Mouse (Mus musculus) C2C12 (cell line): ENCODE measurements around the gene Gm20388. TPM values are rescaled to one million over a fixed set of nuclear protein-coding genes. Genes with fewer than 3 reads are reported as not detected.

ENCODE experiments used
- H3K27me3 ChIP-seq: one replicate; pipeline ENCODE4 v1.6.1; 2011; ENCODE audit not compliant: control insufficient read depth, insufficient read depth, insufficient read length
- H3K36me3 ChIP-seq: one replicate; pipeline ENCODE4 v1.6.1; 2011; ENCODE audit not compliant: control insufficient read depth, insufficient read depth
- H3K4me3 ChIP-seq: one replicate; pipeline ENCODE4 v1.5.1; 2011; ENCODE audit warnings: mild to moderate bottlenecking, control low read depth; ENCODE audit not compliant: poor library complexity, insufficient read depth, severe bottlenecking
- H3K79me2 ChIP-seq: one replicate; pipeline ENCODE4 v1.6.1; 2011; ENCODE audit not compliant: control insufficient read depth, insufficient read depth
- H3K79me3 ChIP-seq: one replicate; pipeline ENCODE4 v1.6.1; 2011; ENCODE audit warnings: low read depth, control low read depth
- H3ac ChIP-seq: one replicate; pipeline ENCODE3; 2011; ENCODE audit warnings: low read depth; ENCODE audit not compliant: control insufficient read depth, insufficient read length
- CEBPB ChIP-seq: IDR thresholded peaks from one replicate; pipeline ENCODE4 v1.6.1; 2011; ENCODE audit warnings: low read depth, mild to moderate bottlenecking, control low read depth, moderate library complexity
- CTCF ChIP-seq: IDR thresholded peaks from one replicate; pipeline ENCODE4 v1.5.1; 2011; ENCODE audit not compliant: control insufficient read depth, insufficient read depth, insufficient read length
- FOSL1 ChIP-seq: IDR thresholded peaks from one replicate; pipeline ENCODE4 v1.8.0; 2011; ENCODE audit warnings: mild to moderate bottlenecking, low read length; ENCODE audit not compliant: poor library complexity, insufficient read depth, severe bottlenecking
- MAX ChIP-seq: IDR thresholded peaks from one replicate; pipeline ENCODE4 v1.6.1; 2011; ENCODE audit warnings: mild to moderate bottlenecking, control low read depth
- MYOD1 ChIP-seq: IDR thresholded peaks from one replicate; pipeline ENCODE4 v1.6.1; 2011; ENCODE audit warnings: low read depth; ENCODE audit not compliant: control insufficient read depth, insufficient read length
- MYOG ChIP-seq: IDR thresholded peaks from one replicate; pipeline ENCODE4 v1.6.1; 2011; ENCODE audit not compliant: control insufficient read depth, insufficient read length; ENCODE audit errors: extremely low read depth
- USF1 ChIP-seq: IDR thresholded peaks from one replicate; pipeline ENCODE4 v1.6.1; 2011; ENCODE audit warnings: low read depth, mild to moderate bottlenecking, control low read depth, moderate library complexity
- polyA plus RNA-seq: library from polyadenylated mRNA; unstranded; fragments of >200 nt; fragmentation: generic; extraction: Trizol; gene quantifications from one replicate; pipeline ENCODE4 v1.2.1, GENCODE M21; 2012; ENCODE audit warnings: missing spikeins

Gene Gm20388
- polyA plus RNA-seq, 1 experiment: 15.0 TPM

DNA sequence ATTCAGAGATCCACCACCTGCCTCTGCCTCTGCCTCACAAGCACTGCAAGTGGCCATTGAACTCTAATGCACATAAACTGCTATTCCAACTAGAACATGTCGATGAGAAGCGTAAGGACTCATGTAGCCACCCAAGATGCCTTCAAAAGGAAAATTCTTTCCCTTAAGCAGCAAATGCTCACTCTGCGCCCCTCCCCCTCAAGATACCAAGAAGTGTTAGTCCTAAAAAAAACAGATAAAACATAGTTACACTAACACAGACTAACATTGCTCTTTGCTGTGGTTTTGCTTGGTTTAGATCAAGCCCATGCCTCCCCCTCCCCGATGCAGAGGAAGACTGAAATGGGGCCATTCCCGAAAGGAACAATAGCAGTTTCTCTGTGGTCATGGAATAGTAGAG, 3040.8 kb downstream of the Gm20388 start:
- Histone ChIP-seq H3K79me2 (peaks cover 100% of the 10 kb centered on the region), H3ac (no peak overlapping the region), H3K4me3 (no peak overlapping the region), H3K36me3 (peaks cover 5% of the 10 kb centered on the region), H3K27me3 (no peaks in the 10 kb centered on the region), H3K79me3 (peaks cover 97% of the 10 kb centered on the region)
- TF ChIP-seq USF1 (no peak), MAX (no peak), FOSL1 (no peak), CEBPB (no peak), CTCF (no peak), MYOG (no peak), MYOD1 (no peak)

DNA sequence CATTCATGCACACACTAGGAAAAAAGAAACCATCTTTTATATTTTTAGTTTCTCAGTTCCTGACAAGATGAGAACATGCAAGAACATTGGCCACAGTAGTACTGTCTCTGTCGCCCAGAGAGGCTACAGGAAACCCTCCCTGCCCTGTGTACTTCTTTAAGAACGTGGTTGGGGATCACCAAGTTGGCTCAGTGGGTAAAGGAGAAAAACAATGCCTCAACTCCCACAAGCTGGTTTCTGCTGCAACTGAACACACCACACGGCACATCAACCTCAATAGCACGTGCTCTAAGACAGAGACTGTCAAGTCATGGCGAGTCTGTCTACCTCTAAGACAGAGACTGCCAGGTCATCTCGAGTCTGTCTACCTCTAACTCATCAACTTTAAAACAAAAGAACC, 3042.4 kb downstream of the Gm20388 start:
- peaks cover 5% of the 10 kb centered on the region for H3K36me3 ChIP-seq
- H3K79me2 ChIP-seq: peaks cover 100% of the 10 kb centered on the region
- peaks cover 97% of the 10 kb centered on the region for H3K79me3 ChIP-seq
- no peak overlapping the region for H3K4me3 ChIP-seq
- TF ChIP-seq MAX: no peak
- TF ChIP-seq FOSL1: no peak
- no peak for TF ChIP-seq CTCF
- TF ChIP-seq MYOD1: no peak
- TF ChIP-seq MYOG: no peak
- no peak for TF ChIP-seq CEBPB
- TF ChIP-seq USF1: no peak
- H3ac ChIP-seq: no peak overlapping the region
- no peaks in the 10 kb centered on the region for H3K27me3 ChIP-seq

DNA sequence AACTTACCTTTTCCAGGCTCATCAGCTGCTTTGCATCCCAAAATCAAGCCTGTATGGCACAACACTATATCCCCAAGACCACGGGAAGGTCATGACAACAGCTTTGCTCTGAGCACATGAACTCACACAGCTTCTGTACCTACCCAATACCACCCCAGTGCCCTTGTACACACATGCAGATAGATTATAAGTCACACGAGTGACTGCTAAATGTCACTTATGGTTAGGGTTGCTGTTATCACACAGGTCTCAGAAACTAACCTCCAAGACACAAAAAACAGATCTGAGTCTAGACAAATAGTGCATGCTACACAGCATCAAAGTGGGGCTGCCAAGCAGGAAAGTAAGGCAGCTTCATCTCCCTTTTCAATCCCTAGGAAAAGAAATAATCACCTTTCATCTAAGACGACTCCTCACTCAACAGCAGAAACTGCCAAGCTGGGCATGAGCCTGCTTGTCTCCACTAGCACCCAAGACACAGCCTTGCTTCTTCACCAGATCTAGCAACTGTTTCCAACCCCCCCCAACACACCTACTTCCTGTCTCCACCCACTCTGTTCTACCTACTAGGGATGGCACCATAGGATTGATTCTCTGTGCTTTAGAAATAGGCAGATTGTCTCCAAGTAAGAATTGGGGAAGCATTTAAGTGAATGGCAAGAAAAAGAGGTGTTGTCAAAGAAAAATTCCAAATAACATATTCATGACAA, 3043.6 kb downstream of the Gm20388 start:
- H3K27me3 ChIP-seq: no peaks in the 10 kb centered on the region
- H3K79me3 ChIP-seq: peaks cover 97% of the 10 kb centered on the region
- H3ac ChIP-seq: no peak overlapping the region
- H3K4me3 ChIP-seq: no peak overlapping the region
- TF ChIP-seq MYOG (no peak), FOSL1 (no peak)
- H3K36me3 ChIP-seq: peaks cover 5% of the 10 kb centered on the region
- peaks cover 100% of the 10 kb centered on the region for H3K79me2 ChIP-seq

- no peak overlapping the region for H3ac ChIP-seq
- peaks cover 8% of the 10 kb centered on the region for H3K36me3 ChIP-seq
- TF ChIP-seq FOSL1: no peak
- no peak for TF ChIP-seq MAX
- no peak for TF ChIP-seq MYOD1
- no peak for TF ChIP-seq CTCF
- no peak for TF ChIP-seq MYOG
- no peak for TF ChIP-seq CEBPB
- TF ChIP-seq USF1: no peak
- peaks cover 100% of the 10 kb centered on the region for H3K79me2 ChIP-seq
- peaks cover 97% of the 10 kb centered on the region for H3K79me3 ChIP-seq
- H3K27me3 ChIP-seq: no peaks in the 10 kb centered on the region
- no peak overlapping the region for H3K4me3 ChIP-seq
Observed at GRCm38 (mm10) chr8:122955195-122955594, 3044.6 kb downstream of the Gm20388 start.

GRCm38 (mm10) chr8:122955997-122956396, 3045.4 kb downstream of the Gm20388 start:
- Histone ChIP-seq H3K79me3 (peaks cover 98% of the 10 kb centered on the region), H3K27me3 (no peaks in the 10 kb centered on the region), H3K36me3 (peaks cover 8% of the 10 kb centered on the region), H3ac (no peak overlapping the region), H3K79me2 (peaks cover 100% of the 10 kb centered on the region), H3K4me3 (no peak overlapping the region)
- TF ChIP-seq CEBPB (no peak), FOSL1 (no peak), CTCF (no peak)

- no peak overlapping the region for H3K4me3 ChIP-seq
- H3K27me3 ChIP-seq: no peaks in the 10 kb centered on the region
- peaks cover 100% of the 10 kb centered on the region for H3K79me2 ChIP-seq
- peaks cover 10% of the 10 kb centered on the region for H3K36me3 ChIP-seq
- peaks cover 96% of the 10 kb centered on the region for H3K79me3 ChIP-seq
- no peak for TF ChIP-seq MAX
- TF ChIP-seq USF1: no peak
- no peak for TF ChIP-seq CTCF
- TF ChIP-seq FOSL1: no peak
- TF ChIP-seq MYOG: no peak
- no peak for TF ChIP-seq CEBPB
- TF ChIP-seq MYOD1: no peak
- no peak overlapping the region for H3ac ChIP-seq
Observed at GRCm38 (mm10) chr8:122960323-122960722, 3049.7 kb downstream of the Gm20388 start.
